Mouse (Mus musculus): ENCODE measurements at regions not wholly inside any gene's neighbourhood (a gene's known extent, or its start where the extent isn't known, plus 50 kb on each side); places are given as distances from the start of the nearest gene placed in this dataset.

DNA sequence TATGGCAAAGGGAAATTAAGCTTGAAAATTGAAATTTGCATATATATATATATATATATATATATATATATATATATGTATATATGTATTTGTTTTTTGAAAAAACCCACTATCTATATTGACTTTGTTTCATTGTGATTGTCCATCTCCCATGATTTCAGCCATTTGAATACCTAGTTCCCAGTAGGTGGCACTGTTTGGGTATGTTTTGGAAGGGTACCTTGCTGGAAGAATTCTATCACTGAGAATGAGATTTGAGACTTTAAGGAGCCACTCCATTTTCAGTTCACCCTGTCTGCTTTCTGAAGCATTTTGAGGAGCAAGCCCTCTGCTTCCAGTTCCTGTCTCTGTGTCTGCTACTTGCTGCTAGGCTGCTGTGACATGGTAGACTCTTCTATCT, 72.8 kb upstream of the Ugt8a start:
- DNase-seq (ENCODE audit: low spot score) = peak; percentile 21

DNA sequence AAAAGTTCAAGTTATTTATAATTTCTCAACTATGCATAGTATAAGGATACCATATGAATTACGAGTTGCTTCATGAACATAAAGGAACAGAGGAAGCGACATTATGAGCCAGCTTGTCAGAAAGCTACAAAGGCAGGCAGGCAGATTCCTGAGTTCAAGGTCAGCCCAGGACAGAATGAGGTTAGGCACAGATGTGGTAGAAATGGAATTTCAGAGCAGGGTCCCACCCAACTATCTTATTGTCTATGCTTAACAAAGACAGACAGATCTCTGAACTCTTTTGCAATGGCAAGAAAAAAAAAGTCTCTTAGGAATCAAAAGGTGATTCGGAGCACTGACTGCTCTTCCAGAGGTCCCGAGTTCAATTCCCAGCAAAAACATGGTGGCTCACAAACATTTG, 77.7 kb upstream of the Ugt8a start:
- Histone ChIP-seq H3K4me2 (ENCODE audit: low read depth, low read length) (no peak overlapping the region), H3K27me3 (ENCODE audit: control insufficient read depth, insufficient read depth, low read length) (no peaks in the 10 kb centered on the region), H3K4me1 (ENCODE audit: control insufficient read depth, insufficient read depth) (no peaks in the 10 kb centered on the region), H3K9me3 (replicated peaks; ENCODE audit: control insufficient read depth, low read length) (no peaks in the 10 kb centered on the region), H3K27ac (ENCODE audit: low read depth) (no peak overlapping the region), H3K36me3 (replicated peaks; ENCODE audit: control insufficient read depth, insufficient read depth, low read length) (no peaks in the 10 kb centered on the region), H3K4me3 (ENCODE audit: low read depth, low read length) (no peak overlapping the region), H3K9ac (replicated peaks; ENCODE audit: low read depth, low read length) (no peak overlapping the region)
- DNase-seq (ENCODE audit: low spot score) (no peak), ATAC-seq (ENCODE audit: insufficient read depth, low read depth) (no peak)
- WGBS = 83% methylated on average over 4 of the region's 4 CpGs
- TF ChIP-seq CTCF (IDR thresholded peaks at IDR 0.05; ENCODE audit: low read depth) = no peak
- no peak for TF ChIP-seq EP300 (IDR thresholded peaks at IDR 0.05; ENCODE audit: low read depth)

More for the DNA sequence above, 72.8 kb upstream of the Ugt8a start:
- no peaks in the 10 kb centered on the region for H3K27me3 ChIP-seq (ENCODE audit: control insufficient read depth, insufficient read depth, low read length)
- H3K36me3 ChIP-seq (replicated peaks; ENCODE audit: control insufficient read depth, insufficient read depth, low read length) = no peaks in the 10 kb centered on the region
- H3K27ac ChIP-seq (ENCODE audit: low read depth) = no peak overlapping the region
- H3K9ac ChIP-seq (replicated peaks; ENCODE audit: low read depth, low read length) = no peak overlapping the region
- TF ChIP-seq CTCF (IDR thresholded peaks at IDR 0.05; ENCODE audit: low read depth) (peak; percentile 43), EP300 (IDR thresholded peaks at IDR 0.05; ENCODE audit: low read depth) (no peak)
- no peak for ATAC-seq (ENCODE audit: insufficient read depth, low read depth)
- no peak overlapping the region for H3K4me2 ChIP-seq (ENCODE audit: low read depth, low read length)
- no peaks in the 10 kb centered on the region for H3K9me3 ChIP-seq (replicated peaks; ENCODE audit: control insufficient read depth, low read length)
- no peak overlapping the region for H3K4me3 ChIP-seq (ENCODE audit: low read depth, low read length)
- no peaks in the 10 kb centered on the region for H3K4me1 ChIP-seq (ENCODE audit: control insufficient read depth, insufficient read depth)

DNA sequence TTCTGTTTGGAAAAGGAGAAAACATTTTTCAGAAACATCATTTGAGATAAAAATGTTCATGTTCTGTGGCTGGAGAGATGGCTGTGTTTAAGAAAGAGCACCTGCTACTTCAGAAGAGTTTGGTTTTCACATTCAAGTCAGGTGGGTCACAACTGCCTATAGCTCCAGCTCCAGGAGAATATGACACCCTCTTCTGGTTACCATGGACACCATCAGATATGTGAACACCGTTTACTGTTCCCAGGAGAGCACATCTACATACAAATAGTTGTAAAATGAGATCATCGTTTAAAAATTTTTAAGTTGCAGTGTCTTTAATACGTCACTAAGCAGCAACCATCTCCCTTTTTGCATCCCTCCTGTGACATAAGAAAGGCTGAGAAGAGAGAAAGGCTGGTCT, 105.9 kb upstream of the Ugt8a start:
- 13% methylated on average over 3 of the region's 3 CpGs for WGBS
- Histone ChIP-seq H3K4me3 (ENCODE audit: low read depth, low read length) (no peak overlapping the region), H3K36me3 (replicated peaks; ENCODE audit: control insufficient read depth, insufficient read depth, low read length) (no peaks in the 10 kb centered on the region), H3K4me1 (ENCODE audit: control insufficient read depth, insufficient read depth) (no peaks in the 10 kb centered on the region), H3K27ac (ENCODE audit: low read depth) (no peak overlapping the region), H3K9me3 (replicated peaks; ENCODE audit: control insufficient read depth, low read length) (no peaks in the 10 kb centered on the region), H3K9ac (replicated peaks; ENCODE audit: low read depth, low read length) (no peak overlapping the region), H3K27me3 (ENCODE audit: control insufficient read depth, insufficient read depth, low read length) (no peaks in the 10 kb centered on the region), H3K4me2 (ENCODE audit: low read depth, low read length) (no peak overlapping the region)
- DNase-seq (ENCODE audit: low spot score) (peak; percentile 39), ATAC-seq (ENCODE audit: insufficient read depth, low read depth) (peak; percentile 39; the same call in 1 of the 2 replicates)
- TF ChIP-seq EP300 (IDR thresholded peaks at IDR 0.05; ENCODE audit: low read depth) (no peak), CTCF (IDR thresholded peaks at IDR 0.05; ENCODE audit: low read depth) (no peak)

- no peak for DNase-seq (ENCODE audit: low spot score)
- no peak overlapping the region for H3K4me3 ChIP-seq (ENCODE audit: low read depth, low read length)
- no peak overlapping the region for H3K9ac ChIP-seq (replicated peaks; ENCODE audit: low read depth, low read length)
- no peak overlapping the region for H3K4me2 ChIP-seq (ENCODE audit: low read depth, low read length)
- 43% methylated on average over 2 of the region's 2 CpGs for WGBS
- H3K9me3 ChIP-seq (replicated peaks; ENCODE audit: control insufficient read depth, low read length) = no peaks in the 10 kb centered on the region
- no peak for TF ChIP-seq EP300 (IDR thresholded peaks at IDR 0.05; ENCODE audit: low read depth)
- no peak for TF ChIP-seq CTCF (IDR thresholded peaks at IDR 0.05; ENCODE audit: low read depth)
- H3K4me1 ChIP-seq (ENCODE audit: control insufficient read depth, insufficient read depth) = no peaks in the 10 kb centered on the region
- no peak for ATAC-seq (ENCODE audit: insufficient read depth, low read depth)
- H3K36me3 ChIP-seq (replicated peaks; ENCODE audit: control insufficient read depth, insufficient read depth, low read length) = no peaks in the 10 kb centered on the region
- H3K27ac ChIP-seq (ENCODE audit: low read depth) = no peak overlapping the region
- no peaks in the 10 kb centered on the region for H3K27me3 ChIP-seq (ENCODE audit: control insufficient read depth, insufficient read depth, low read length)
Measured at GRCm38 (mm10) chr3:126044861-126045260, 106.4 kb upstream of the Ugt8a start.

DNA sequence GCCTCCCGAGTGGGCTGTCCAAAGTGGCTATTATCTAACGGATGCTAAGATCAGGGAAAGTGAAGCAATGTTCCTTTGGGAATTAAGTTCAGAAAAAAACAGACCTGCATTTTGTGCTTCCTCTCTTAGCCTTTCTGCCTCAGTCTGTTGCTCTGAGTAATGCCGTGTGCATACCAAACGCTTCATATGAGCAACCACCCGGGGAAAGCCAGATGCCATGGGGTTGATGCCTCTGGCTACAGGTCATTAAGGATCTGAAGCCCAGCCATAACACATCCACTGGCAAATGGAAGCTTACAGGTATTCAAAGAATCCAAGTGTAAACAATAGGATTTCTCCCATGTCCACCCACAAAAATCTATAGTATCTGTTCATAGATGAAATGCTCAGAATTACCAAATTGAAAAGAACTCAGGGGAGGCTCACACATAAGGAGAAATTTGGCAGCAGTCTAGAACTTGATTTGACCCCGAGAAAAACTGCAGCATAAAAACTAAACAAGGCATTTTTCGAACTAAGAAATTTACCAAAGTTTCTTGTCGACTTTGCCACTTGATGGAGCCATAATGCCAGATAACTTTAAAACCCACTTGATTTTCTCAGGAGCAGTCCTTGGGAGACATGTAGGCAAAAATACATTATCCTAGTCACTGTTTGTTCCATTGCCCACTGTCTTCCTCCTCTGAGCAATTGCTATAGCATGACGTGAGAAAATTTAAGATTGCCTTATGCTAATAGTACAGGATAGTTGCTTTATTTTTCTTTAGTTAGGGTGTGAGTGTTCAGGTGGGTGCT, 107.8 kb upstream of the Ugt8a start:
- DNase-seq (ENCODE audit: low spot score) (peak; percentile 8), ATAC-seq (ENCODE audit: insufficient read depth, low read depth) (no peak)
- Histone ChIP-seq H3K27me3 (ENCODE audit: control insufficient read depth, insufficient read depth, low read length) (no peaks in the 10 kb centered on the region), H3K4me1 (ENCODE audit: control insufficient read depth, insufficient read depth) (no peaks in the 10 kb centered on the region), H3K9ac (replicated peaks; ENCODE audit: low read depth, low read length) (no peak overlapping the region), H3K4me3 (ENCODE audit: low read depth, low read length) (no peak overlapping the region), H3K36me3 (replicated peaks; ENCODE audit: control insufficient read depth, insufficient read depth, low read length) (no peaks in the 10 kb centered on the region), H3K9me3 (replicated peaks; ENCODE audit: control insufficient read depth, low read length) (no peaks in the 10 kb centered on the region), H3K27ac (ENCODE audit: low read depth) (no peak overlapping the region), H3K4me2 (ENCODE audit: low read depth, low read length) (no peak overlapping the region)
- WGBS = 53% methylated on average over 9 of the region's 9 CpGs
- TF ChIP-seq CTCF (IDR thresholded peaks at IDR 0.05; ENCODE audit: low read depth) = peak; percentile 19; the same call in 1 of the 2 replicates
- no peak for TF ChIP-seq EP300 (IDR thresholded peaks at IDR 0.05; ENCODE audit: low read depth)

DNA sequence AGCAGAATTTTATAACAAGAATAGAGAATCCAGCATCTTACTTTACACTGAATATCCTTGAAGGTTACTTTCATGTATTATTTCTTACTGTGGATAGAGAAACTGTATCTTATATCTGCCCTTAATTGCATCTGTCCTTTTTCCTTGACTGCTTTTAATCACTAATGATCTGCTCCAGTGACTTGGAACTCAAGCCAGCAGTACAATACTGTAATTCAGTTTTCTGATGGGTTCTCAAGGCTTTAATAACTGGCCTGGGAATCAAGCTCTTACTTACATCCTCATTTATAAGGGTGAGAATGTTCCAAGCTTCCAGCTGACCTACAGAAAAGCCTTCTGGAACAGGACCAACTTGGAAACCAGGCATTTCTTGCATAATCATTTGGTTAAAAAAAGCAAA, 120.2 kb upstream of the Ugt8a start:
- Histone ChIP-seq H3K9me3 (replicated peaks; ENCODE audit: control insufficient read depth, low read length) (no peaks in the 10 kb centered on the region), H3K36me3 (replicated peaks; ENCODE audit: control insufficient read depth, insufficient read depth, low read length) (no peaks in the 10 kb centered on the region), H3K9ac (replicated peaks; ENCODE audit: low read depth, low read length) (no peak overlapping the region), H3K27me3 (ENCODE audit: control insufficient read depth, insufficient read depth, low read length) (no peaks in the 10 kb centered on the region), H3K27ac (ENCODE audit: low read depth) (no peak overlapping the region), H3K4me3 (ENCODE audit: low read depth, low read length) (no peak overlapping the region), H3K4me2 (ENCODE audit: low read depth, low read length) (no peak overlapping the region), H3K4me1 (ENCODE audit: control insufficient read depth, insufficient read depth) (no peaks in the 10 kb centered on the region)
- TF ChIP-seq CTCF (IDR thresholded peaks at IDR 0.05; ENCODE audit: low read depth) (no peak), EP300 (IDR thresholded peaks at IDR 0.05; ENCODE audit: low read depth) (no peak)
- ATAC-seq (ENCODE audit: insufficient read depth, low read depth) = no peak
- no peak for DNase-seq (ENCODE audit: low spot score)
